Mouse (Mus musculus) embryonic fibroblast, embryonic 13.5 days (primary cell): ENCODE results near the gene Smc4. TPM values are rescaled to one million over a fixed set of nuclear protein-coding genes. Genes with fewer than 3 reads are reported as not detected.
A peak's percentile ranks its signal among the peaks of the same experiment; 100 is the strongest.

Source experiments
- H3K27ac ChIP-seq: 2 replicates; pipeline ENCODE4 v1.5.1; 2012; ENCODE audit warnings: low read length, control low read depth, inconsistent platforms; ENCODE audit not compliant: insufficient read depth
- H3K4me1 ChIP-seq: 2 replicates; pipeline ENCODE4 v1.6.1; 2011; ENCODE audit warnings: low read length; ENCODE audit not compliant: control insufficient read depth, insufficient read depth
- H3K4me3 ChIP-seq: 2 replicates; pipeline ENCODE4 v1.5.1; 2011; ENCODE audit warnings: mild to moderate bottlenecking, control low read depth, low read length; ENCODE audit not compliant: insufficient read depth
- CTCF ChIP-seq: IDR thresholded peaks from 2 replicates; pipeline ENCODE4 v1.5.1; 2011; ENCODE audit warnings: mild to moderate bottlenecking, control low read depth, low read length, moderate library complexity, borderline replicate concordance; ENCODE audit not compliant: insufficient read depth
- POLR2A ChIP-seq: IDR thresholded peaks from 2 replicates; pipeline ENCODE4 v1.6.1; 2011; ENCODE audit warnings: low read depth, mild to moderate bottlenecking, control low read depth, low read length, moderate library complexity
- polyA plus RNA-seq: library from polyadenylated mRNA; stranded (reverse); fragments of >200 nt; gene quantifications from 2 replicates; pipeline ENCODE4 v1.2.4, GENCODE M21; 2011; ENCODE audit warnings: low read depth; ENCODE audit not compliant: missing spikeins, insufficient read length

Smc4 gene
- polyA plus RNA-seq, 1 experiment, result 147 TPM

- TF ChIP-seq POLR2A, result no peak
- no peak for TF ChIP-seq CTCF
- H3K4me1 ChIP-seq, result no peaks in the 10 kb centered on the region
- H3K4me3 ChIP-seq, result no peak overlapping the region
- H3K27ac ChIP-seq, result no peak overlapping the region
Measured at GRCm38 (mm10) chr3:68975533-68976490, 28.7 kb upstream of the Smc4 start.

- no peak overlapping the region for H3K27ac ChIP-seq
- no peak overlapping the region for H3K4me3 ChIP-seq
- H3K4me1 ChIP-seq, result no peaks in the 10 kb centered on the region
- no peak for TF ChIP-seq POLR2A
- TF ChIP-seq CTCF, result no peak
Measured at GRCm38 (mm10) chr3:68977696-68978095, 26.8 kb upstream of the Smc4 start.

- H3K4me3 ChIP-seq, result no peak overlapping the region
- no peak overlapping the region for H3K27ac ChIP-seq
- no peak for TF ChIP-seq POLR2A
- TF ChIP-seq CTCF, result no peak
- H3K4me1 ChIP-seq, result no peaks in the 10 kb centered on the region
Measured at GRCm38 (mm10) chr3:68979187-68979586, 25.4 kb upstream of the Smc4 start.

GRCm38 (mm10) chr3:68980898-68981297, 23.6 kb upstream of the Smc4 start:
- Histone ChIP-seq H3K4me3 (no peak overlapping the region), H3K27ac (no peak overlapping the region), H3K4me1 (no peaks in the 10 kb centered on the region)
- TF ChIP-seq POLR2A (no peak), CTCF (no peak)

- Histone ChIP-seq H3K4me3 (no peak overlapping the region), H3K4me1 (no peaks in the 10 kb centered on the region), H3K27ac (no peak overlapping the region)
- TF ChIP-seq CTCF (no peak), POLR2A (no peak)
Measured at GRCm38 (mm10) chr3:68986550-68986949, 18.0 kb upstream of the Smc4 start.

GRCm38 (mm10) chr3:69002781-69003180, 1.8 kb upstream of the Smc4 start:
- Histone ChIP-seq H3K27ac (no peak overlapping the region), H3K4me3 (no peak overlapping the region), H3K4me1 (no peaks in the 10 kb centered on the region)
- TF ChIP-seq CTCF (no peak), POLR2A (no peak)

GRCm38 (mm10) chr3:69004055-69004436, 492 bp upstream of the Smc4 start:
- H3K27ac ChIP-seq, result peak overlapping the region; percentile 34
- peak overlapping the region; percentile 97 for H3K4me3 ChIP-seq
- H3K4me1 ChIP-seq, result no peaks in the 10 kb centered on the region
- TF ChIP-seq POLR2A (no peak), CTCF (no peak)

GRCm38 (mm10) chr3:69005338-69006245, 1.1 kb downstream of the Smc4 start:
- TF ChIP-seq POLR2A (peak; percentile 54), CTCF (no peak)
- Histone ChIP-seq H3K4me3 (peak overlapping the region; percentile 76), H3K4me1 (no peaks in the 10 kb centered on the region), H3K27ac (peak overlapping the region; percentile 98)

GRCm38 (mm10) chr3:69006246-69006760, 1.8 kb downstream of the Smc4 start:
- H3K4me1 ChIP-seq, result no peaks in the 10 kb centered on the region
- H3K27ac ChIP-seq, result peak overlapping the region; percentile 98

More at GRCm38 (mm10) chr3:69006246-69006760, 1.8 kb downstream of the Smc4 start:
- TF ChIP-seq POLR2A, result no peak
- TF ChIP-seq CTCF, result no peak
- H3K4me3 ChIP-seq, result peak overlapping the region; percentile 76
